Mouse (Mus musculus) midbrain, postnatal 0 days (tissue): ENCODE measurements around the gene Kcnc1. TPM values are rescaled to one million over a fixed set of nuclear protein-coding genes. Genes with fewer than 3 reads are reported as not detected.
A peak's percentile ranks its signal among the peaks of the same experiment; 100 is the strongest.

Experiments used
- ATAC-seq: fragments of 200-750 bp; cut with Nextera tagmentation; 2 replicates; pipeline ENCODE4 v1.8.0; 2017; ENCODE audit warnings: moderate number of reproducible peaks, mild to moderate bottlenecking, moderate TSS enrichment, moderate library complexity; ENCODE audit not compliant: low FRiP score
- DNase-seq: peaks from one replicate; pipeline ENCODE4 v3.0.0-alpha.2; 2015; ENCODE audit warnings: low spot score
- H3K27ac ChIP-seq: fragments of 300-500 bp; sonication (generic); 2 replicates; pipeline ENCODE4 v1.5.1; 2014; ENCODE audit warnings: low read depth, mild to moderate bottlenecking, low read length, mixed read lengths
- H3K27me3 ChIP-seq: fragments of 300-500 bp; sonication (generic); 2 replicates; pipeline ENCODE4 v1.6.1; 2014; ENCODE audit warnings: low read length, control low read depth, mixed read lengths; ENCODE audit not compliant: insufficient read depth
- H3K36me3 ChIP-seq: fragments of 300-500 bp; sonication (generic); 2 replicates; pipeline ENCODE4 v1.6.1; 2014; ENCODE audit warnings: low read length, control low read depth, mixed read lengths; ENCODE audit not compliant: insufficient read depth
- H3K4me1 ChIP-seq: fragments of 300-500 bp; sonication (generic); 2 replicates; pipeline ENCODE4 v1.6.1; 2014; ENCODE audit warnings: mild to moderate bottlenecking, control low read depth, antibody characterized with exemption, low read length, mixed read lengths; ENCODE audit not compliant: insufficient read depth
- H3K4me2 ChIP-seq: fragments of 300-500 bp; sonication (generic); 2 replicates; pipeline ENCODE4 v1.6.1; 2014; ENCODE audit warnings: low read depth, mild to moderate bottlenecking, low read length, mixed read lengths; ENCODE audit not compliant: poor library complexity, severe bottlenecking
- H3K4me3 ChIP-seq: fragments of 300-500 bp; sonication (generic); 2 replicates; pipeline ENCODE4 v1.5.1; 2014; ENCODE audit warnings: low read depth, mild to moderate bottlenecking, low read length, moderate library complexity
- H3K9ac ChIP-seq: fragments of 300-500 bp; sonication (generic); replicated peaks from 2 replicates; pipeline ENCODE4 v1.6.1; 2014; ENCODE audit warnings: mild to moderate bottlenecking, low read length, moderate library complexity, mixed read lengths; ENCODE audit not compliant: poor library complexity, severe bottlenecking
- H3K9me3 ChIP-seq: fragments of 300-500 bp; sonication (generic); 2 replicates; pipeline ENCODE4 v1.6.1; 2016; ENCODE audit warnings: low read length, control low read depth
- CTCF ChIP-seq: IDR thresholded peaks from 2 replicates; pipeline ENCODE4 v1.5.1; 2016; ENCODE audit warnings: antibody characterized with exemption, mild to moderate bottlenecking
- WGBS: fragments of 180-500 bp; shearing (Covaris S2); extraction: QIAGEN DNeasy Blood & Tissue Kit; methylation state at CpG from one replicate; pipeline ENCODE4 v1.1.7; 2014; 5-methylcytosine and 5-hydroxymethylcytosine counted together
- polyA plus RNA-seq: library from polyadenylated mRNA; unstranded; fragments of >200 nt; fragmentation: Nextera tagmentation; extraction: Ambion mirVana; gene quantifications from 2 replicates; pipeline ENCODE4 v1.2.1, GENCODE M21; 2015
- total RNA-seq: library from RNA; depleted of rRNA; stranded (reverse); fragments of >200 nt; gene quantifications from 2 replicates; pipeline ENCODE4 v1.2.3, GENCODE M21; 2014

Gene Kcnc1
- total and polyA plus RNA-seq, 2 experiments from 2014 or later: 24.0 to 44.9 TPM

DNA sequence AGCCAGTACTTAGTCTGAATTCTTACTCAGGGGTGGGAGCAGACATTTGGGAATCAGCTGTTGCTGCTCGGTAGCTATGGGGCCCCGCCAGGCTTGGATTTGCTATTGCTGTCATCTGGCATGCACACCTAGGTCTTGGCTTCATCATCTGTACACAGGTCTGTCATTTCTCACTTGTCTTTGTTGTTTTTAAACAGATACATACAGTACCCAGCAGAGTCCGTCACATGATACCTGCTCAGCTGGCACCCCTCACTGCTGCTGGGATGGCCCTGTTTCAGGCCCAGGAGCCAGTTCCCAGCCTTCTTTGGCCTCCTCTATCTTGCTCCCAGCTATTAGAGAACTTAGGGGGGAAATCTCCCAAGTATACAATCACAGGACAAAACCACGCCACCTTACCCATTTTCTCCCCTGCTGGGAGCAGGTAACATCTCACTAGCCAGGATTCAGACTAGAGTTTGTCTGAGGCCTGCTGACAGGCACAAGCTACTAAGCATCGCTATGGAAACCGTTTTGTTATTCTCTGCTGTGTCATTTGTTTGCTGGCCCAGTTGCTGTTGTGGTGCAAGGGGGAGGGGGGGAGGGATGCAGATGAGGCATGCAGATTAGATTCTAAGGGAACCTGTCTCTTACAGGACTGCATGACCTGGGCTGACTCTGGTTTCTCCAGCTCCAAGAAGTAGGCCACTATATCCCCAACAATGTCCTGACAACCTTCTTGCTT, 52.8 kb downstream of the Kcnc1 start:
- H3K9me3 ChIP-seq: no peaks in the 10 kb centered on the region
- H3K9ac ChIP-seq: 0 out of 2 replicates have a peak overlapping the region, but pooled peaks have one; percentile 24
- 34% methylated on average over 6 of the region's 6 CpGs for WGBS
- no peak overlapping the region for H3K4me3 ChIP-seq
- no peak for TF ChIP-seq CTCF
- no peak for ATAC-seq
- H3K4me2 ChIP-seq: no peak overlapping the region
- peaks cover 10% of the 10 kb centered on the region for H3K4me1 ChIP-seq
- no peaks in the 10 kb centered on the region for H3K36me3 ChIP-seq
- peak; percentile 63 for DNase-seq
- peak overlapping the region; percentile 26; the same call in 1 of the 2 replicates for H3K27ac ChIP-seq
- H3K27me3 ChIP-seq: no peaks in the 10 kb centered on the region

- Histone ChIP-seq H3K36me3 (no peaks in the 10 kb centered on the region), H3K4me1 (peaks cover 18% of the 10 kb centered on the region), H3K4me2 (no peak overlapping the region), H3K9me3 (no peaks in the 10 kb centered on the region), H3K9ac (no peak overlapping the region), H3K27ac (peak overlapping the region; percentile 68), H3K4me3 (no peak overlapping the region), H3K27me3 (no peaks in the 10 kb centered on the region)
- peak; percentile 84 for ATAC-seq
- peak; percentile 88 for DNase-seq
- no peak for TF ChIP-seq CTCF
- WGBS: 18% methylated on average over 10 of the region's 10 CpGs
These were observed 57.8 kb downstream of the Kcnc1 start for GRCm38 (mm10) chr7:46453930-46454679.

DNA sequence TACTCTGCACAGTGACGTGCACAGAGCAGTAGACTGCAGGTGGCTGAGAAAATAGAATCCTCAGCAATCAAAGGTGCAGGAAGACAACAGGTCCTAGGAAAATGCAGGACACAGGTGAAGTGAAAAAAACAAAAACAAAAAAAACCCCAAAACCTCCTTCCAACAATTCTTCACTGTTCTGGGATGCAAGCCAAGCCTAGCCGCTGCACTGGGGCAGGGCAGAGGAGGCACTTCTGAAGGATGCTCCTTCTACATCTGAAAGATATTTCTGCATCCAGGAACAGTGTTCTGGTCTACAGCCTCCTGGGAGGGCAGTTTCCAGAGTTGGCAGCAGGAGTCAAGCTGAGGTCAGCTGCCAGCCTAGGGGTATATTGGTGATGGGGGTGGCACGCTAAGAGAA, 61.6 kb downstream of the Kcnc1 start:
- no peaks in the 10 kb centered on the region for H3K9me3 ChIP-seq
- WGBS: 68% methylated on average over 3 of the region's 3 CpGs

GRCm38 (mm10) chr7:46459200-46459599, 62.9 kb downstream of the Kcnc1 start:
- TF ChIP-seq CTCF: no peak
- Histone ChIP-seq H3K9me3 (no peaks in the 10 kb centered on the region), H3K27me3 (no peaks in the 10 kb centered on the region), H3K36me3 (no peaks in the 10 kb centered on the region), H3K27ac (peak overlapping the region; percentile 70), H3K4me2 (no peak overlapping the region), H3K9ac (no peak overlapping the region), H3K4me1 (peaks cover 8% of the 10 kb centered on the region), H3K4me3 (no peak overlapping the region)
- ATAC-seq: peak; percentile 66
- DNase-seq: peak; percentile 74
- WGBS: 67% methylated on average over 2 of the region's 2 CpGs

More for the DNA sequence above, 61.6 kb downstream of the Kcnc1 start:
- no peak overlapping the region for H3K9ac ChIP-seq
- no peak for DNase-seq
- no peak overlapping the region for H3K4me2 ChIP-seq
- H3K27me3 ChIP-seq: no peaks in the 10 kb centered on the region
- peaks cover 16% of the 10 kb centered on the region for H3K4me1 ChIP-seq
- no peak for TF ChIP-seq CTCF
- no peaks in the 10 kb centered on the region for H3K36me3 ChIP-seq
- H3K27ac ChIP-seq: no peak overlapping the region
- no peak overlapping the region for H3K4me3 ChIP-seq
- no peak for ATAC-seq

GRCm38 (mm10) chr7:46459605-46460245, 63.4 kb downstream of the Kcnc1 start:
- Histone ChIP-seq H3K9ac (no peak overlapping the region), H3K4me3 (no peak overlapping the region), H3K4me1 (peaks cover 3% of the 10 kb centered on the region; the same call in 1 of the 2 replicates), H3K27ac (peak overlapping the region; percentile 70), H3K4me2 (no peak overlapping the region), H3K36me3 (no peaks in the 10 kb centered on the region), H3K27me3 (no peaks in the 10 kb centered on the region), H3K9me3 (no peaks in the 10 kb centered on the region)
- ATAC-seq (peak; percentile 22; the same call in 1 of the 2 replicates), DNase-seq (no peak)
- WGBS: 69% methylated on average over 9 of the region's 9 CpGs
- no peak for TF ChIP-seq CTCF
